Mouse (Mus musculus): Measurements from ENCODE around the gene Morc3. TPM values are rescaled to one million over a fixed set of nuclear protein-coding genes. Genes with fewer than 3 reads are reported as not detected.

Morc3 gene
- polyA plus RNA-seq, 1 experiment = 10.7 TPM

DNA sequence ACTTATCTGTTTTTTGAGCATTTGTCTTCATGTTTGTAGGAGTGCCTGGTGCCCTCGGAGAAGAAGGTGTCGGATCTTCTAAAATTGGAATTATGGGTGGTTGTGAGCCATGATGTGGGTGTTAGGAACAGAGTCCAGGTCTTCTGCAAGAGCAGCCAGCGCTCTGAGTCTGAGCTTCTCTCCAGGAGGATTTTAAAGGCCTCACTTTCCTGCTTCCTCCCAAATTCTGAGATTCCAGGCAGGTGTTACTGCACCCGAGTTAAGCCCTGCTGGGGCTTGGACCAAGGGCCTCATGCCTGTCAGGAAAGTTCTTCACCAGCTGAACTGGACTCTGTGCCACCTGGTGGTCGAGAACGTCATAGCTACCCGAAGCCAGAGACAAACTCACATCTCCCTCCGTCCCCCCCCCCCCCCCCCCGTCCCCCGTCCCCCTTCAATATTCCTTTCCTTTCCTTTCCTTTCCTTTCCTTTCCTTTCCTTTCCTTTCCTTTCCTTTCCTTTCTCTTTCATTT, 83.5 kb downstream of the Morc3 start:
- peak; percentile 37 for DNase-seq
- WGBS = 32% methylated on average over 10 of the region's 10 CpGs
- H3K4me1 ChIP-seq (ENCODE audit: control insufficient read depth, insufficient read depth, low read length) = peaks cover 5% of the 10 kb centered on the region; the same call in 1 of the 2 replicates
- no peak overlapping the region for H3K4me3 ChIP-seq (replicated peaks; ENCODE audit: extremely low read depth, low read depth, low read length)
- TF ChIP-seq POLR2A (IDR thresholded peaks at IDR 0.05; ENCODE audit: borderline replicate concordance, extremely low read depth, low read depth, low read length) = no peak
- peak; percentile 63 for TF ChIP-seq CTCF (IDR thresholded peaks at IDR 0.05; ENCODE audit: insufficient read depth, low read length)

DNA sequence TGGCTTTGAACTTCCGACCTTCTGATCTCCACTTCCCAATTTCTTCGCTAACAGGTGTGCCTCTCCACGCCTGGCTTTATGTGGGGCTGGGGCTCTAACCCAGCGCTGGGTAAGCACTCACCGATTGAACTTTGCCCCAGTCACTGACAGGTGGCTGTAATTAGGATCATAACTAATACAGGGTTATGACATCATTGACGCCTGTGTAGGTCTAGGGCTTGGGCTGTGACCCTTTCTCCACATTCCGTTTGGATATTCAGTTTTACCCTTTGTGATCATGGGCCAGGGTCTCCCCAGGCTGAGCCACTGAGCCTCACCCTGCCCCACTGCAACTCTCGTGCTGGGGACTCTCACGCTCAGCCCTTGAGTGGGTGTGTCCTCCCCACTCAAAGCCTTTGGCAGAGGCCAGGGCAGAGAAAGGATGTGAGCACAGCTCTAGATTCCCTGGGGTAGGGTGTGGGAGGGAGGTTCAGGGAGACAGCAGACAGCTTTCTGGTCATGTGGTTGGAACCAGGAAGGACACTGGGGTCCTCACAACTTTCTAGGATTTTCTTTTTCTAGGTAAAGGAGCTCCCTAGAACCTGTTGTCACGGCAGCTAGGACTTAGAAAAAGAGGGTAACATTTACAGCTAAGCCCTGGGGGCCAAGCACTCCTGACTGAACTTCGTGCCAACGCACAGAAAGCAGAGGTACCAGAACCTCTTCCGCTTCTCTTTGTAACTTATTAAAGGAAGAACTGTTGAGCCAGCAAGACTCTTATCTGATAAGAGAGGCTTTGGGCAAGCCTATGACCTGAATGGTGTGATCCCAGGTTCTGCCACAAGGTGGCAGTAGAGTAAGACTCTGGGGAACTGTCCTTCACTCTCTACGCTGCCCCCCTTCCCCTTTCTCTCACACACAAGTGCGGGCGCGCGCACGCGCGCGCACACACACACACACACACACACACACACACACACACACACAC, 86.1 kb downstream of the Morc3 start:
- H3K4me1 ChIP-seq (ENCODE audit: control insufficient read depth, insufficient read depth, low read length) = peaks cover 5% of the 10 kb centered on the region; the same call in 1 of the 2 replicates
- TF ChIP-seq CTCF (IDR thresholded peaks at IDR 0.05; ENCODE audit: insufficient read depth, low read length) = peak; percentile 75
- TF ChIP-seq POLR2A (IDR thresholded peaks at IDR 0.05; ENCODE audit: borderline replicate concordance, extremely low read depth, low read depth, low read length) = no peak
- WGBS = 30% methylated on average over 22 of the region's 22 CpGs
- no peak overlapping the region for H3K4me3 ChIP-seq (replicated peaks; ENCODE audit: extremely low read depth, low read depth, low read length)
- peak; percentile 83 for DNase-seq

DNA sequence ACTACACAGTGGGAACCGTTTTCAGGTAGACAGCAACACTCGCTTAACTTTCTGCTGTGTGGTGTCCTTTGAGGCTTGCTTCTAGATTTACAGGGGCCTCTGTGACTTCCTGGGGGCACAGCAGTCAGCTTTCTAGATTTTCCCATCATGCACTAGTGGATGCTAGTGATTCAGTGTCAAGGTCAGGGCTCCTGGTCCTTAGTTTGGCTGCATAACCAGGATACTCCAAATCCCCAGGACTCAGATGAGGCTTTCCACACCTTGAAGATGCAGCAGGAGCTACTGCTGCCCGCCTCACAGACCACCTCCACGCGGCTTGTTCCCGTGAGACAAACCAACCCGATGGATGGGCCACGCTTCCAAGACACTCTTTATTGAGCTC, 86.7 kb downstream of the Morc3 start:
- H3K4me3 ChIP-seq (replicated peaks; ENCODE audit: extremely low read depth, low read depth, low read length) = no peak overlapping the region
- TF ChIP-seq CTCF (IDR thresholded peaks at IDR 0.05; ENCODE audit: insufficient read depth, low read length) = no peak
- TF ChIP-seq POLR2A (IDR thresholded peaks at IDR 0.05; ENCODE audit: borderline replicate concordance, extremely low read depth, low read depth, low read length) = no peak
- DNase-seq = no peak
- 62% methylated on average over 8 of the region's 8 CpGs for WGBS
- peaks cover 5% of the 10 kb centered on the region; the same call in 1 of the 2 replicates for H3K4me1 ChIP-seq (ENCODE audit: control insufficient read depth, insufficient read depth, low read length)

DNA sequence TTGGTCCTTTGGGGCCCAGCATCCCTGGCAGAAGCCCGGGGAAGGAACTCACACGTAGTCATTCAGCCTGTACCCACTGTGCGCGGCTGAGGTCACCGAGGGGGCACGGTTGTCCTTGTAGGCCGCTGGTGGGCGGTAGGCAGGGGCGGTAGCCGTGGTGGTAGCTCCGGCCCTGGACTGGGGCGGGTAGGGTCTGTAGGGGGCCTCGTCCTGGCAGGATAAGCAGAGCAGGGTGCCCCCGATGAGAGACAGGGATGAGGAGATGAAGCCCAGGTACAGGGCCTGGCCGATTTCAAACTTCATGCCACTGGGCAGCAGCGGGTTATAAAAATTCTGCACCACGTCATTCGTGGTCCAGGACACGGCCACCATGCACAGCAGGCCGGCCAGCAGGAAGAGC, 87.3 kb downstream of the Morc3 start:
- DNase-seq = no peak
- WGBS = 81% methylated on average over 20 of the region's 20 CpGs
- H3K4me1 ChIP-seq (ENCODE audit: control insufficient read depth, insufficient read depth, low read length) = peaks cover 5% of the 10 kb centered on the region; the same call in 1 of the 2 replicates
- TF ChIP-seq CTCF (IDR thresholded peaks at IDR 0.05; ENCODE audit: insufficient read depth, low read length) (no peak), POLR2A (IDR thresholded peaks at IDR 0.05; ENCODE audit: borderline replicate concordance, extremely low read depth, low read depth, low read length) (no peak)
- no peak overlapping the region for H3K4me3 ChIP-seq (replicated peaks; ENCODE audit: extremely low read depth, low read depth, low read length)

DNA sequence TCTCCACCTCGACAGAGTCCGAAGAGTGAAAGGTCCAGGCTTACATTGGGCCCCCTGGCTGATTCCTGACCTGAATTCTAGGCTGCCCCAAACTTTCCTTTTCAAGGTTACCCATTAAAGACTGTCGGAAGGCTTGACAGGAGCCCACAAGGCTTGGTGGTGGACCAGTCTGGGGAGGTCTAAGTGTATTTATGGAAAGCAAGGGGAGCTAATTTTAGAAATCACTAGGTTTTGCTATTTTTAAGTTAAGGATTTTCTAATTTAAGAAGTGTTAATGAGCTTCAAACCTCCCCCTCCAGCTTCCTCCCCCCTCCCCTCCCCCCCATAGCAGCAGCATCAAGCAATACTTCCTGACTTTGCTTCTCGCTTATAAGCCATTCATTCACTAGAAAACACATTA, 88.8 kb downstream of the Morc3 start:
- Histone ChIP-seq H3K4me3 (replicated peaks; ENCODE audit: extremely low read depth, low read depth, low read length) (no peak overlapping the region), H3K4me1 (ENCODE audit: control insufficient read depth, insufficient read depth, low read length) (peaks cover 5% of the 10 kb centered on the region; the same call in 1 of the 2 replicates)
- no peak for DNase-seq
- WGBS = 69% methylated on average over 4 of the region's 4 CpGs
- TF ChIP-seq POLR2A (IDR thresholded peaks at IDR 0.05; ENCODE audit: borderline replicate concordance, extremely low read depth, low read depth, low read length) (no peak), CTCF (IDR thresholded peaks at IDR 0.05; ENCODE audit: insufficient read depth, low read length) (no peak)

DNA sequence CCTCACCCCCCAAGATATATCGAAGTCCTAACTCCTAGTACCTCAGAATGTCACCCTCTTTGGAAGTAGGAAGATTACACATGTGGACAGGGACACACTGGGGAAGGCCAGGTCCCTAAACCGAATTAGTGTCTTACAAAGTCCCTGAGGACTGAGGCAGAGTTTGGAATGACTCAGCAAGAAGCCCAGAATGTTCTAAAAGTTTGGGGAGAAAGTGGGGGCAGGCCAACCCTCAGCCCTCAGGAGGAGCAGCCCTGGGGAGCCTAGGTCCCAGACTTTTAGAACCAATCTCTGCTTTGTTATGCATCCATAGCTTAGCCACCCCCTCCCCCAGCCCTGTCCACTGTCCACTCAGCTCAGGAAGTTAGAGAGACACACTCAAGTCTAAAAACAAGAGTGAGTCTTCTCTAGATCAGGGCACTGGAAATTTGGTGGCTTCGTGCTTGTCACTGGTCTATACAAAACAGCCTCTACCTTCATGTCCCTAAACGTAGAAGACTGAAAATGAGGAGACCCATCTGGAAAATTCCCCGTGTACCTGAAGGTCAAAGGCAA, 91.0 kb downstream of the Morc3 start:
- WGBS = 69% methylated on average over 5 of the region's 5 CpGs
- no peak for TF ChIP-seq CTCF (IDR thresholded peaks at IDR 0.05; ENCODE audit: insufficient read depth, low read length)
- TF ChIP-seq POLR2A (IDR thresholded peaks at IDR 0.05; ENCODE audit: borderline replicate concordance, extremely low read depth, low read depth, low read length) = no peak
- Histone ChIP-seq H3K4me3 (replicated peaks; ENCODE audit: extremely low read depth, low read depth, low read length) (no peak overlapping the region), H3K4me1 (ENCODE audit: control insufficient read depth, insufficient read depth, low read length) (peaks cover 3% of the 10 kb centered on the region; the same call in 1 of the 2 replicates)
- DNase-seq = no peak

DNA sequence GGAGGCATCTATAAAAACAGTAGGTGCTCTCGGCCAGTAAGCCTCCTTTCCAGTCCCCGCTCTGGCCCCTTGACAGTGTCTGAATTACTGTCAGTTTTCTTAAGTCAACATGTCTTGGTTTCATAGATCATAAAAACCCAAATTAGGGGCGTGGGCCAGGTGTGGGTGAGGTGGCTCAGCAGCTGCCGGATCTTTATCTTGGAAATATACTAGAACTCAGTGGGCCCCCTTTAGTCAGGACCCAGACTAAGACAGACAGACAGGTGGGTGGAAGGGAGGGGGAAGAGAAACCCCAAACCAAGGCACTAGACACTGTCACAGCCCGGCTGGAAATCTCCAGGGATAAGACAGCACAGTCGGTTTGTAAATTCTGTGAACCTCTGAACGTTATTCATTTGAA, 91.9 kb downstream of the Morc3 start:
- no peak for TF ChIP-seq CTCF (IDR thresholded peaks at IDR 0.05; ENCODE audit: insufficient read depth, low read length)
- TF ChIP-seq POLR2A (IDR thresholded peaks at IDR 0.05; ENCODE audit: borderline replicate concordance, extremely low read depth, low read depth, low read length) = no peak
- Histone ChIP-seq H3K4me3 (replicated peaks; ENCODE audit: extremely low read depth, low read depth, low read length) (no peak overlapping the region), H3K4me1 (ENCODE audit: control insufficient read depth, insufficient read depth, low read length) (no peaks in the 10 kb centered on the region)
- no peak for DNase-seq
- WGBS = 73% methylated on average over 7 of the region's 7 CpGs

Other genes starting within 250 kb of the Morc3 start
- gene Setd4, start 228.1 kb upstream of the Morc3 start, polyA plus RNA-seq (2012; rRNA removed) = 6.2 and 6.7 TPM in 2 replicates
- gene Cbr1, start 226.3 kb upstream of the Morc3 start, polyA plus RNA-seq (2012; rRNA removed) = 90.6 and 96.5 TPM in 2 replicates
- not detected in 2 replicates for gene Gm5678, start 204.0 kb upstream of the Morc3 start, polyA plus RNA-seq (2012; rRNA removed)
- gene Cbr3, start 148.9 kb upstream of the Morc3 start, polyA plus RNA-seq (2012; rRNA removed) = 25.7 and 31.6 TPM in 2 replicates
- 61.2 and 68.3 TPM in 2 replicates for gene Dop1b, start 120.2 kb upstream of the Morc3 start, polyA plus RNA-seq (2012; rRNA removed)
- 1.8 and 3.2 TPM in 2 replicates for gene Chaf1b, start 51.8 kb downstream of the Morc3 start, polyA plus RNA-seq (2012; rRNA removed)
- gene Cldn14, start 176.7 kb downstream of the Morc3 start, polyA plus RNA-seq (2012; rRNA removed) = 0.08 and 0.17 TPM in 2 replicates

All from lung, adult 2 months (tissue).